Mouse (Mus musculus) stomach, postnatal 0 days (tissue): ENCODE results near the gene Mrfap1.

Experiments used
- CTCF ChIP-seq: IDR thresholded peaks from 2 replicates; pipeline ENCODE4 v1.5.1; 2016; ENCODE audit warnings: antibody characterized with exemption, low read depth, mild to moderate bottlenecking, moderate library complexity
- EP300 ChIP-seq: optimal IDR thresholded peaks from 2 replicates; pipeline ENCODE3; 2016; ENCODE audit warnings: antibody characterized with exemption

GRCm38 (mm10) chr5:36775317-36775716, 21.3 kb downstream of the Mrfap1 start:
- TF ChIP-seq CTCF = no peak
- no peak for TF ChIP-seq EP300
